Mouse (Mus musculus) megakaryocyte, embryonic 14.5 days (primary cell): ENCODE data around the gene Obscn.

Source experiments
- FLI1 ChIP-seq: IDR thresholded peaks from 2 replicates; pipeline ENCODE4 v1.6.1; 2012; ENCODE audit warnings: low read length, inconsistent platforms, mixed read lengths
- GATA1 ChIP-seq: IDR thresholded peaks from 3 replicates; pipeline ENCODE4 v1.6.1; 2012; ENCODE audit warnings: mixed read lengths, low read length, inconsistent platforms, borderline replicate concordance

DNA sequence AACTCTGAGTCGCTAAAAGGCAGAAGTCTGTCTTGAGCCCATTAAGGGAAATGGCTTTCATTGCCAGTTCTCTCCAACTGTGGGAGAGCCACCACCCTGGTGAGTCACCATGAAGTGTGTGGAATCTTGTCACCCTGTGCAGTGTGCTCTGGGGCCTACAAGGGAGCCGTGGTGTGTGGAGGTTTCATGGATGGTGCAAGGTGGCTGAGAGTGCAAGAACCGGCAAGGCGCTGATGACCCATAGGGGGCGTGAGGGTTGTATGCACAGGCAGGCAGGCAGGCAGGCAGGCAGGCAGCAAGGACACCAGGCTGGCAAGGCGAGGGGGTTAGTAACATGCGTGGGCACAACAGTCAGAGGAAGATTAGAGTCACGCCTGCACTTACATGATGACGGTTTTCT, 121.2 kb downstream of the Obscn start:
- TF ChIP-seq GATA1 (no peak), FLI1 (no peak)
